Mouse (Mus musculus) lung, postnatal 4 days (tissue): ENCODE data around the gene Acpp.
A peak's percentile ranks its signal among the peaks of the same experiment; 100 is the strongest.

Source experiments
- DNase-seq, 2 experiments: peaks; one replicate each; pipeline ENCODE4 v3.0.0; 2021

The Acpp gene

DNA sequence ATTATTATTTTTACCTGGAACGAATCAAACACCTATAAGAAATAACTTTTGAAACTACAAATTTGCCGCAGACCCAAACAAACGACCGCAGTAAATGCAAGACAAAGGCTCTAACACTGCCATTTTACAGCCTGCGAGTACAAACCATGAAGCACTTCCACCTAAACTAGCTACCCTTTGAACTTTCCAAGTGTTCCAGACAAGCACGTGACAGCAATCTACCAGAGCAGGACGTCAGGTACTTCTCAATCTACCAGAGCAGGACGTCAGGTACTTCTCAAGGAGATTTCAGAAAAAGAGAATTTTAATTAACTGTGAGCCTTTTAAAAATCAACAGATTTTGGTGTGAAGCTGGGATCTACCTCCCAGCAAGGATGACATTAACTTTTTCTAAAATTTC is 86.4 kb downstream of the Acpp start:
- no peak for DNase-seq

DNA sequence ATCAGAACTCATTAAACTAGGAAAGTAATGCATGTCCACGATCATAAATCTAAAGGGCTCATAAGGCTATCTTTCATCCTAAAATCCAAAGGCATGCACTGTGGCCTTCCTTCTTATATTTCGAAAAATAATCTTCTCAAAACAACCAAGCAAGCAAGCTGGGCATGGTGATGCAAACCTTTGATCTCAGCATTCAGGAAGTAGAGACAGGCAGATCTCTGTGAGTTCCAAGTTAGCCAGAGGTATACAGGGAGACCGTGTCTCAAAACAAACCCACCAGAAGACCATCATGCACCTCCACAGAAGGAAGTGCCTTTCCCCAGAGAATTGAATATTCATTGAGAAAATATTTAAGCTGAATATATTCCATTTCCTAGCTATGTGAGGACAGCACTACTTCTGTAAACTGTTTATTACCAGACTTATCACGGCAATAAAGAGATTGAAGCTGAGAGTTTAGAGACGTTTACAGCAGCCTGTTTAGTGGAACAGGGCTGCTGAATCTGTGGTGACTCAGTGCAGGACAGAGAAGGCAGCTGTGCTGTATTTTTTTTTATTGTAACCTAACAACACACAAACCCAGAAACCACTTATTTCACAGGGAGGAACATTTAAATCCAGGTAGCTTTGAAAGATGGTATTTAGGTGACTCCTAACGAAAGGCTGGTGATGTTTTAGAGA is 90.1 kb downstream of the Acpp start:
- no peak for DNase-seq

DNA sequence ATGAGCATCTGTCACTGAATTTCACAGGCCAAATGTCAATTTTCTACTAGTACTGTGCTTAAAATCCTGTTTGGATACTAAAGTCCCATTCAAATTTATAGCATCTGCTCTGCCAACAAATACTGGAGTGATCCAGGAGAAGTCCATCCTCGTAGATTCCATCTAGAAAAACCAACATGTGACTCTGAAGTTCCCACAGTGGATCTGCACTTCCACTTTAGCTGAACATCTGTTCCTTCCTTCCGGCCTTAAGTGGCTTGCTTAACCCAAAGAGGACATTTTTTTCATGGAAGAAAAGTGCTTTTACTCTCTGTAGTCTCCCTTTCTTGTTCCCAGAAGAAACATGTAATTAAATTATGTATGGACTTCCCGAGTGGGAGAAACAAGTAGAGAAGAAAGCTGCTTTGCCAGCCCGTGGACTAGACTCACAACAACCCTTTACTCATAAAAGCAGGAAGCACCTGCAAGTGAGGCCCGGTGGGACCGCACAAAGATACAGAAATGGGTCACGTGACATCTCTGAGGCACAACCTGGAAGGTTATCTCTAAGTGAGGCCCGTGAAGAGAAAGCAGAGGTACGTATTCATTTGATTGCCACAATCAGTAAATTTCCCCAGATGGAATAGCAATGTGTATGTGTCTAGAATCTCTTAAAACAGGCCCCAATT is 93.6 kb downstream of the Acpp start:
- no peak for DNase-seq

DNA sequence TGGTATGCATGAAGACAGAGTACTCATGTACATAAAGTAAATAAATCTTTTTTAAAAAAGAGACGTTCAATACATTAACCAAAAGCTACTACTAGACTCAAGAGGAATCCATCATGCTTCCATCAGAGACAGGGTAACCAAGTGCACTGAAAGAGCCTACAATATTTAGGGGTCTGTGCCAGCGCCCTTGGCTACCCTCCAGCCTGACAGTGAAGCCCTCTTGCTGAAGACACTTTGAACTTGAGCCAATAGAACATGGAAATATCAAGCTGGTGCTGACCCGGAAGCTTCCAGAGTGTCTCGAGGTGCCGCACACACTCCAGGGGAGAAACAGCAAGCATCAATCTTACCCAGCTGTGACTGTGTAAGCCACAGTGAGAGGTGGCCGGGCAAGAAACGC is 97.4 kb downstream of the Acpp start:
- DNase-seq: peak in 1 of 2 experiments; percentile 33

DNA sequence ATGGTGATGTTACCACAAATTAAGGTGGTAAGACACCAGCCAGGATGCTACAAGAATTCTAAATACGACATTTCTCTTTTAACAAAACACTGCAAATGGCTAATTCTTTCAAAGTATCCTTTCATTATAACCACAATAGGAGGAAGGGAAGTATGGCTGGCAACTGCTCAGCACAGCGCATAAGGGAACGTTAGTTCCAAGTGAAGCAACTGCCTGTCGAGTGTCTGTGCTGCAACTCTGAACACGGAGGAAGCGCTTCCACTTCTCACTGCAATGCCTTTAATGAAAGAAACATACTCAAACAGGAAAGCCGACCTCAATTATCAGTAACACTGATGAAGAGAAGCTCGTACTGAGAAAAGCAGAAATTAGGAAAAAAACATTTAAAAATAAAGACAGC is 98.5 kb downstream of the Acpp start:
- DNase-seq: peak in 1 of 2 experiments; percentile 10
